Mouse (Mus musculus) left cerebral cortex, adult 9 months (tissue): ENCODE results near the gene Oprm1.
"Not testable (repeated sequence)": the region's sequence is repeated elsewhere in the genome, so short reads cannot be mapped to it uniquely, and the experiment has no call there.

Experiments used
- DNase-seq, 2 experiments: peaks; one replicate each; pipeline ENCODE4 v3.0.0; 2022; ENCODE audit warnings: low spot score in 2 of 2

Oprm1 gene

GRCm38 (mm10) chr10:6978733-6979132 is 220.4 kb downstream of the Oprm1 start:
- DNase-seq = no peak

- DNase-seq = peak in 1 of 2 experiments; percentile 11
Measured at GRCm38 (mm10) chr10:6979216-6979615, 220.9 kb downstream of the Oprm1 start.

- DNase-seq = no peak
Measured at GRCm38 (mm10) chr10:6979789-6980188, 221.5 kb downstream of the Oprm1 start.

- DNase-seq = peak in 1 of 2 experiments; percentile 30
Measured at GRCm38 (mm10) chr10:6980236-6980635, 221.9 kb downstream of the Oprm1 start.

GRCm38 (mm10) chr10:6982751-6983151 is 224.4 kb downstream of the Oprm1 start:
- no peak for DNase-seq

- DNase-seq = no peak
Measured at GRCm38 (mm10) chr10:6983431-6983830, 225.1 kb downstream of the Oprm1 start.

GRCm38 (mm10) chr10:6986246-6986645 is 227.9 kb downstream of the Oprm1 start:
- no peak for DNase-seq

GRCm38 (mm10) chr10:6987399-6988098 is 229.2 kb downstream of the Oprm1 start:
- DNase-seq = no peak

GRCm38 (mm10) chr10:6988555-6988954 is 230.2 kb downstream of the Oprm1 start:
- no peak for DNase-seq

- DNase-seq = no peak
Measured at GRCm38 (mm10) chr10:6996895-6997294, 238.6 kb downstream of the Oprm1 start.

- no peak for DNase-seq
Measured at GRCm38 (mm10) chr10:6998576-6999250, 240.4 kb downstream of the Oprm1 start.

GRCm38 (mm10) chr10:6999355-6999754 is 241.0 kb downstream of the Oprm1 start:
- no peak for DNase-seq

- DNase-seq = not testable (repeated sequence)
Measured at GRCm38 (mm10) chr10:7003898-7004297, 245.6 kb downstream of the Oprm1 start.

GRCm38 (mm10) chr10:7004980-7005538 is 246.8 kb downstream of the Oprm1 start:
- DNase-seq = no peak

GRCm38 (mm10) chr10:7010543-7010942 is 252.2 kb downstream of the Oprm1 start:
- DNase-seq = no peak

GRCm38 (mm10) chr10:7015199-7015598 is 256.9 kb downstream of the Oprm1 start:
- no peak for DNase-seq

GRCm38 (mm10) chr10:7019781-7020386 is 261.6 kb downstream of the Oprm1 start:
- no peak for DNase-seq

- DNase-seq = no peak
Measured at GRCm38 (mm10) chr10:7020551-7020950, 262.2 kb downstream of the Oprm1 start.

GRCm38 (mm10) chr10:7025028-7025427 is 266.7 kb downstream of the Oprm1 start:
- no peak for DNase-seq

- no peak for DNase-seq
Measured at GRCm38 (mm10) chr10:7033459-7033858, 275.2 kb downstream of the Oprm1 start.

- DNase-seq = no peak
Measured at GRCm38 (mm10) chr10:7035547-7035946, 277.2 kb downstream of the Oprm1 start.

- no peak for DNase-seq
Measured at GRCm38 (mm10) chr10:7037194-7037593, 278.9 kb downstream of the Oprm1 start.

GRCm38 (mm10) chr10:7041032-7041431 is 282.7 kb downstream of the Oprm1 start:
- no peak for DNase-seq
